Mouse (Mus musculus) G1E (cell line): Measurements from ENCODE around the gene Rasa2. TPM values are rescaled to one million over a fixed set of nuclear protein-coding genes. Genes with fewer than 3 reads are reported as not detected.

ENCODE experiments used
- ATAC-seq: 2 replicates; pipeline ENCODE4 v1.8.0; 2016; ENCODE audit warnings: mild to moderate bottlenecking; ENCODE audit not compliant: insufficient number of reproducible peaks, poor library complexity, low FRiP score, severe bottlenecking; ENCODE audit errors: extremely low read depth
- DNase-seq: peaks from one replicate; pipeline ENCODE4 v3.0.0; 2012; ENCODE audit warnings: low spot score
- H3K27me3 ChIP-seq: 2 replicates; pipeline ENCODE4 v1.6.1; 2012; ENCODE audit warnings: mild to moderate bottlenecking, low read length, inconsistent platforms; ENCODE audit not compliant: insufficient read depth
- H3K36me3 ChIP-seq: replicated peaks from 2 replicates; pipeline ENCODE3; 2012; ENCODE audit warnings: mild to moderate bottlenecking, inconsistent platforms
- H3K4me1 ChIP-seq: 2 replicates; pipeline ENCODE4 v1.6.1; 2012; ENCODE audit warnings: low read depth, low read length, inconsistent platforms, mixed read lengths; ENCODE audit not compliant: insufficient read depth
- H3K4me3 ChIP-seq: 2 replicates; pipeline ENCODE4 v1.5.1; 2012; ENCODE audit warnings: low read depth, mild to moderate bottlenecking, inconsistent platforms, low read length, moderate library complexity, mixed read lengths
- H3K9me3 ChIP-seq: replicated peaks from 2 replicates; pipeline ENCODE4 v1.6.1; 2012; ENCODE audit warnings: inconsistent platforms
- CTCF ChIP-seq: IDR thresholded peaks from 2 replicates; pipeline ENCODE4 v1.5.1; 2012; ENCODE audit warnings: low read depth, low read length, inconsistent platforms, mixed read lengths
- TAL1 ChIP-seq: conservative IDR thresholded peaks from 2 replicates; pipeline ENCODE4 v1.6.1; 2012; ENCODE audit warnings: low read depth, low read length, inconsistent platforms, mixed read lengths
- polyA plus RNA-seq: library from polyadenylated mRNA; stranded (reverse); fragments of >175 nt; gene quantifications from 2 replicates; pipeline ENCODE4 v1.2.3, GENCODE M21; 2012
- total RNA-seq, 2 experiments: library from RNA; stranded (forward) in 1 of 2; stranded (reverse) in 1 of 2; fragments of 200-1000 nt in 1 of 2; fragments of >200 nt in 1 of 2; fragmentation: Nextera tagmentation in 1 of 2; gene quantifications; 2 replicates each; pipeline ENCODE4 v1.2.3; 2014 to 2017

Rasa2 gene
- total and polyA plus RNA-seq, 3 experiments: 3.2 to 74.8 (median 54.9) TPM

DNA sequence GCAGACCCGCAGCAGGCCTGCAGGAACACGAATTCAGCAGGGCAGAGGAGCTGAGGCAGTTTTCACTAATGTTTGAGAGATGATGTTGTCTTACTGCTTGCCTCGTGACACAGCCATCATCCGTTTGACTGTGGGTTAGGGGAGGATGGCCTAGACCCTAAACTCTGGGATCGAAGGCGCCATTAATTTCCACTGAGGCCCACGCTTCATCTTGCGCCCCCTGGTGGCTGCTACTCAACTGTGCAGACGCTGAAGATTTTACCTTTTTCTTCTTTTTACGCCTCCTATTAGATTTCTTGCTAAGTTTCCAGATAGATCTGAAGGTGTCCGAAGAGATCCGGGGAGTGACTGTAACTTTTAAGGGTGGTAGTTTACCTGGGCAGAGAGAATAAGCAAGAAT, 139.6 kb downstream of the Rasa2 start:
- peaks cover 16% of the 10 kb centered on the region for H3K4me1 ChIP-seq
- no peaks in the 10 kb centered on the region for H3K9me3 ChIP-seq
- ATAC-seq: no peak
- TF ChIP-seq CTCF (peak; percentile 71), TAL1 (no peak)
- H3K4me3 ChIP-seq: no peak overlapping the region; the same call in 1 of the 2 replicates
- H3K36me3 ChIP-seq: no peaks in the 10 kb centered on the region
- H3K27me3 ChIP-seq: peaks cover 13% of the 10 kb centered on the region
- peak; percentile 19 for DNase-seq

Other genes starting within 250 kb of the Rasa2 start
- 102 and 104 TPM in 2 replicates for gene Rnf7, start 152.9 kb downstream of the Rasa2 start, total RNA-seq (2014; fragmentation: Nextera tagmentation)
- gene Rnf7, start 152.9 kb downstream of the Rasa2 start, total RNA-seq (2017): 79.5 and 85.0 TPM in 2 replicates
- gene Rnf7, start 152.9 kb downstream of the Rasa2 start, polyA plus RNA-seq: 41.8 and 71.5 TPM in 2 replicates
- not detected in 2 replicates for gene Gm28729, start 106.4 kb downstream of the Rasa2 start, total RNA-seq (2014; fragmentation: Nextera tagmentation)
- gene Gm28729, start 106.4 kb downstream of the Rasa2 start, total RNA-seq (2017): 0.06 and 0.16 TPM in 2 replicates
- not detected in 2 replicates for gene Gm28729, start 106.4 kb downstream of the Rasa2 start, polyA plus RNA-seq
- 38.2 and 50.9 TPM in 2 replicates for gene Zbtb38, start 121.2 kb upstream of the Rasa2 start, total RNA-seq (2014; fragmentation: Nextera tagmentation)
- gene Zbtb38, start 121.2 kb upstream of the Rasa2 start, total RNA-seq (2017): 36.2 and 37.6 TPM in 2 replicates
- 2.9 and 3.7 TPM in 2 replicates for gene Zbtb38, start 121.2 kb upstream of the Rasa2 start, polyA plus RNA-seq